Mouse (Mus musculus): ENCODE measurements around the gene Zfp948.

GRCm38 (mm10) chr17:21536676-21537075, 30.1 kb upstream of the Zfp948 start:
- TF ChIP-seq CTCF (IDR thresholded peaks at IDR 0.05; ENCODE audit: low read depth) (no peak), EP300 (optimal IDR thresholded peaks at IDR 0.05) (no peak)
